Mouse (Mus musculus) intestine, postnatal 0 days (tissue): ENCODE measurements around the gene Tfpt. TPM values are rescaled to one million over a fixed set of nuclear protein-coding genes. Genes with fewer than 3 reads are reported as not detected.

Experiments
- ATAC-seq: fragments of 200-750 bp; cut with Nextera tagmentation; 2 replicates; pipeline ENCODE4 v1.8.0; 2017; ENCODE audit warnings: mild to moderate bottlenecking, moderate TSS enrichment, moderate library complexity
- H3K27ac ChIP-seq: fragments of 300-500 bp; sonication (generic); 2 replicates; pipeline ENCODE4 v1.5.1; 2014; ENCODE audit warnings: mild to moderate bottlenecking, low read depth, low read length, moderate library complexity
- H3K27me3 ChIP-seq: fragments of 300-500 bp; sonication (generic); replicated peaks from 2 replicates; pipeline ENCODE4 v1.6.1; 2014; ENCODE audit warnings: low read length, mixed read lengths; ENCODE audit not compliant: control insufficient read depth, insufficient read depth
- H3K36me3 ChIP-seq: fragments of 300-500 bp; sonication (generic); 2 replicates; pipeline ENCODE4 v1.6.1; 2014; ENCODE audit warnings: mild to moderate bottlenecking, moderate library complexity; ENCODE audit not compliant: control insufficient read depth, insufficient read depth
- H3K4me1 ChIP-seq: fragments of 300-500 bp; sonication (generic); replicated peaks from 2 replicates; pipeline ENCODE4 v1.6.1; 2014; ENCODE audit warnings: antibody characterized with exemption, low read length, mixed read lengths; ENCODE audit not compliant: control insufficient read depth, insufficient read depth
- H3K4me2 ChIP-seq: fragments of 300-500 bp; sonication (generic); replicated peaks from 2 replicates; pipeline ENCODE4 v1.6.1; 2014; ENCODE audit warnings: low read depth, mild to moderate bottlenecking, moderate library complexity
- H3K4me3 ChIP-seq: fragments of 300-500 bp; sonication (generic); 2 replicates; pipeline ENCODE4 v1.5.1; 2014; ENCODE audit warnings: low read depth, low read length
- H3K9ac ChIP-seq: fragments of 300-500 bp; sonication (generic); 2 replicates; pipeline ENCODE4 v1.6.1; 2014; ENCODE audit warnings: mild to moderate bottlenecking, low read depth, low read length
- H3K9me3 ChIP-seq: fragments of 300-500 bp; sonication (generic); 2 replicates; pipeline ENCODE4 v1.6.1; 2016; ENCODE audit warnings: mixed run types; ENCODE audit not compliant: control insufficient read depth
- CTCF ChIP-seq: sonication (generic); IDR thresholded peaks from 2 replicates; pipeline ENCODE4 v1.5.1; 2016; ENCODE audit warnings: low read depth, mild to moderate bottlenecking, control low read depth, antibody characterized with exemption, moderate library complexity
- WGBS: fragments of 180-500 bp; shearing (Covaris S2); extraction: QIAGEN DNeasy Blood & Tissue Kit; methylation state at CpG from one replicate; pipeline ENCODE4 v1.1.7; 2014; 5-methylcytosine and 5-hydroxymethylcytosine counted together
- polyA plus RNA-seq: library from polyadenylated mRNA; unstranded; fragments of >200 nt; fragmentation: Nextera tagmentation; extraction: Ambion mirVana; gene quantifications from 2 replicates; pipeline ENCODE4 v1.2.1, GENCODE M21; 2015

Gene Tfpt
- polyA plus RNA-seq, 1 experiment from 2014 or later = 12.2 TPM

DNA sequence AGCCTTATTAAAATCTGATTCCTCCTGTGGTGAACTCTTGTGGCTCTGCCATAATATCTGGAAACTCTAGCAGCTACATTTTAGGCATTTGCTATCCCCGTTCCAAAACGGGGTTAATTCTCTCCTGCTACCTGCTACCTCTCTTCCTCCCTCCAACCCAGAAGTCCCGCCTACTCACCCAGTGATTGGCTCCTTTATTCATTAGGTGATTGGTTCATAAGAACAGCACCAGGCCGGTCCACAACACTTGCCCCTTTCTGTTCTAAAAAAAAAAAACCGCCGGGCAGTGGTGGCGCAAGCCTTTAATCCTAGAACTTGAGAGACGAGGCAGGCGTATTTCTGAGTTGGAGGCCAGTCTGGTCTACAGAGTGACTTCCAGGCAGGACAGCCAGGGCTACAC lies 34.6 kb downstream of the Tfpt start:
- Histone ChIP-seq H3K27ac (no peak overlapping the region), H3K9me3 (no peaks in the 10 kb centered on the region), H3K9ac (no peak overlapping the region), H3K36me3 (no peaks in the 10 kb centered on the region), H3K27me3 (no peaks in the 10 kb centered on the region), H3K4me3 (0 out of 2 replicates have a peak overlapping the region, but pooled peaks have one; percentile 14), H3K4me2 (peak overlapping the region; percentile 48), H3K4me1 (no peaks in the 10 kb centered on the region)
- ATAC-seq = 0 out of 2 replicates have a peak, but pooled peaks have one; percentile 63
- no peak for TF ChIP-seq CTCF
- WGBS = 13% methylated on average over 9 of the region's 9 CpGs

DNA sequence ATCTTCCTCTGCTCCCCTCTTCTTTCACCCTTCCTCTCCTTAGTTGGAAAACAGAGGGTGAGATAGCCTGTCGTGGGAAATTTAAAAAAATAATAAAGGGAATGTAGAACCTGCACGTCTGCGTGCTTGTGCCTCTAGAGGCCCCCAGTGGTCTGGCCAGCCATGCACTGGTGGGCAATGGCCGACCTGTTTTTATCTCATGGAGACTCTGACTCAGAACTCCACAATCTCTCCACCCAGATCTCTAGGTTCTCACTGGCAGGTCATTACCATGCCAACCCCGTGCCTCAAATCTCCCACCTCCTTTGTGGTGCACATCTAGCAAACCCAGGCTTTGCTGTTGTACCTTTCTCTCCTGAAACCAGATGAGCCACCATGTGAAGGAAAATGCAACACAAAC lies 35.0 kb downstream of the Tfpt start:
- ATAC-seq = peak; percentile 54; the same call in 1 of the 2 replicates
- Histone ChIP-seq H3K4me1 (no peaks in the 10 kb centered on the region), H3K9me3 (no peaks in the 10 kb centered on the region), H3K36me3 (no peaks in the 10 kb centered on the region), H3K9ac (no peak overlapping the region), H3K4me2 (peak overlapping the region; percentile 48), H3K27ac (no peak overlapping the region), H3K27me3 (no peaks in the 10 kb centered on the region), H3K4me3 (0 out of 2 replicates have a peak overlapping the region, but pooled peaks have one; percentile 14)
- no peak for TF ChIP-seq CTCF
- WGBS = 17% methylated on average over 5 of the region's 5 CpGs

DNA sequence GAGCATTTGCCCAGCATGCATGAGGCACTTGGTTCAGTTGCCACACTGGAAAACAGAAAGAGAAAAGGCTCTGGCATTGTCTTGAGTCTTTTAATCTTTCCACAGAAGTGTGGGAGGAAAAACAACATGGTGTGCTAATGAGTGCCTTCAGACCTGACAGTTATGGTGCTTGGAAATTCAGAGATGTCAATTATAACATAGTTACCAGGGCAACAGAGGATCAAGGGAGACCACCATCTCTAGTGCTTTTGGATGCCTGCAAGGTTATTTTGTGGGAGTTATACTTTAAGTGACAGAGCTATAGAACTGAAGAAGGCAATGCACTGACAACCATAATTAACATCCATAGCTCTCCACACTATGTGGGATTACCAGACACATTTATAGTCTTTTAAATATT lies 35.9 kb downstream of the Tfpt start:
- Histone ChIP-seq H3K4me1 (no peaks in the 10 kb centered on the region), H3K27me3 (no peaks in the 10 kb centered on the region), H3K9me3 (no peaks in the 10 kb centered on the region), H3K36me3 (no peaks in the 10 kb centered on the region), H3K27ac (no peak overlapping the region), H3K4me3 (no peak overlapping the region), H3K9ac (no peak overlapping the region), H3K4me2 (no peak overlapping the region)
- ATAC-seq = no peak
- no peak for TF ChIP-seq CTCF

DNA sequence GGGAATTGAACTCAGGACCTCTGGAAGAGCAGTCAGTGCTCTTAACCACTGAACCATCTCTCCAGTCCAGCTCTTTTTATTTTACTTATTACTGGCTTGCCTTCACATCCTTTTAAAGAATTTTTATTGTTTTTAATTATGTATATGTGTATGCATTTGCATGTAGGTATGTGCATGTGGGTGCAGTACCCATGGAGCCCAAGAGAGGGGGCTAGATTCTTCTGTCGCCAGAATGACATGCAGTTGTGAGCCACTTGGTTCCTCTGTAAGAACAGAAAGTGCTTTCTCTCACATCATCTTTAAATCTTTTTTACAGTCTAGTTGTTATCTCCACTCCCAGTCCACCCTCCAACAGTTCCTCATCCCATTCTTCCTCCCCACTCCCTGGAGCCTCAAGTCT lies 38.2 kb downstream of the Tfpt start:
- Histone ChIP-seq H3K4me3 (no peak overlapping the region), H3K4me1 (no peaks in the 10 kb centered on the region), H3K27me3 (no peaks in the 10 kb centered on the region), H3K9me3 (no peaks in the 10 kb centered on the region), H3K36me3 (no peaks in the 10 kb centered on the region), H3K4me2 (no peak overlapping the region), H3K27ac (no peak overlapping the region), H3K9ac (no peak overlapping the region)
- no peak for ATAC-seq
- WGBS = 83% methylated on average over 1 of the region's 1 CpGs
- TF ChIP-seq CTCF = no peak

DNA sequence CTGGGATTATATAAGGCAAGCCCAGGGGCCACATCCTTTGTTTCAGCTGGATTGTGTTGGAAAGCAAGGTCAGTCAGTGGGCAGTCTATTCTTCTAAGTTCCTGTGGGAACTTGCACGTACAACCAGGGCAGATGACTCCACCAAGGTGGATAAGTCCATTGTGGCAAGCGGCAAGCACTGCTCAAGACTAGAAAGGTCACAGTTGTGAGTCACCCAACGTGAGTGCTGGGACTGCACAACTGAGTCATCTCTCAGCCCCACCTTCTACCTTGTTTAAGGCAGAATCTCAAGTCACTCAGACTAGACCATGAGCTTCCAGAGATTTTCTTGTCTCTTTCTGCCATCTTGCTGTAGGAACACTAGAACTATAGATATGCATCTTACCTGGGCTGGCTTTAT lies 39.2 kb downstream of the Tfpt start:
- Histone ChIP-seq H3K27me3 (no peaks in the 10 kb centered on the region), H3K4me3 (no peak overlapping the region), H3K9me3 (no peaks in the 10 kb centered on the region), H3K27ac (no peak overlapping the region), H3K4me1 (no peaks in the 10 kb centered on the region), H3K9ac (no peak overlapping the region), H3K36me3 (no peaks in the 10 kb centered on the region), H3K4me2 (no peak overlapping the region)
- ATAC-seq = no peak
- no peak for TF ChIP-seq CTCF
- WGBS = 84% methylated on average over 3 of the region's 3 CpGs

DNA sequence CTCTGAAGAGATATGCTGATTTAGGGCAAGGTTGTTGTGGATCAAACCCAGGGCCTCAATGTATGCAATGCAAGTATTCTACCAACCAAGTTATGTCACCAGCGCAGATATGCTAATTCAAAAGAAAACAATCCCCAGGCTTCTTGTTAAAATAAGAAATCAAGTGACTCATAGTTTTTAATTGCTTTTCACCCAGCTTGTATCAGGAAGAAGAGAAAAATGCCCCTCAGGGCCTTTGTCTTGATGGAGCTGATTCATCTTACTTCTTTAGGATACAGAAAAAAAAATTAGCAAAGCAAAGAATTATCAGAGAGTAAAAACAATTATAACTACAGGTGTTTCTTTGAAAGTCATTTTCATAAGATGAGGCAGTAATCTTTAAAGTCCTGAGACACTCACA lies 42.4 kb downstream of the Tfpt start:
- no peak for TF ChIP-seq CTCF
- Histone ChIP-seq H3K36me3 (no peaks in the 10 kb centered on the region), H3K9me3 (no peaks in the 10 kb centered on the region), H3K4me2 (no peak overlapping the region), H3K4me1 (no peaks in the 10 kb centered on the region), H3K4me3 (no peak overlapping the region), H3K27ac (no peak overlapping the region), H3K27me3 (no peaks in the 10 kb centered on the region), H3K9ac (no peak overlapping the region)
- no peak for ATAC-seq
- 79% methylated on average over 1 of the region's 1 CpGs for WGBS

DNA sequence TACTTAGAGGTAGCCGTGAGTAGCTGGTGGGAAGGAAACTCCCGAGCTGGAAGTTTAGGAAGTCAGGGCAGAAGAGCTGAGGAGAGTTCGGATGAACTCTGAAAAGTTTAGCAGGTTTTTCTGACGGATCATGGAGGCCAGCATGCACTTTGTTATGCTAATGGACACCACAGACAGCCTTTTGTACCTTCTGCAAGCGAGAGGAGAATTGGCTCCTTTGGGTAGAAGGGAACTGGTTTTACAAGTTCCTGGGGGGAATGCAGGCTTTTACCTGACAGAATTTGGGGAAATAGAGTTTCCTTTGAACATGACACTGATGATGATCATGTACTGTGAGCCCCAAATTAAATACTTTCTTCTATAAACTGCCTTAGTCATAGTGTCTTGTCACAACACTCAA lies 43.5 kb downstream of the Tfpt start:
- Histone ChIP-seq H3K27me3 (no peaks in the 10 kb centered on the region), H3K4me1 (no peaks in the 10 kb centered on the region), H3K36me3 (no peaks in the 10 kb centered on the region), H3K4me3 (no peak overlapping the region), H3K4me2 (no peak overlapping the region), H3K27ac (no peak overlapping the region), H3K9me3 (no peaks in the 10 kb centered on the region), H3K9ac (no peak overlapping the region; the same call in 1 of the 2 replicates)
- 3% methylated on average over 5 of the region's 5 CpGs for WGBS
- no peak for TF ChIP-seq CTCF
- ATAC-seq = no peak
